Mouse (Mus musculus) gonadal fat pad, adult 2 months (tissue): Measurements from ENCODE around the gene Ncapg. TPM values are rescaled to one million over a fixed set of nuclear protein-coding genes. Genes with fewer than 3 reads are reported as not detected.

Source experiments
- DNase-seq: peaks from one replicate; pipeline ENCODE4 v3.0.0-alpha.2; 2012; ENCODE audit warnings: low read depth
- polyA plus RNA-seq: library from polyadenylated mRNA; depleted of rRNA; stranded (reverse); fragments of >200 nt; gene quantifications from 2 replicates; pipeline ENCODE4 v1.2.3, GENCODE M21; 2012; rRNA removed

Gene Ncapg
- polyA plus RNA-seq, 1 experiment, result 0.28 TPM

GRCm38 (mm10) chr5:45691678-45692077 lies 22.0 kb downstream of the Ncapg start:
- DNase-seq, result no peak

DNA sequence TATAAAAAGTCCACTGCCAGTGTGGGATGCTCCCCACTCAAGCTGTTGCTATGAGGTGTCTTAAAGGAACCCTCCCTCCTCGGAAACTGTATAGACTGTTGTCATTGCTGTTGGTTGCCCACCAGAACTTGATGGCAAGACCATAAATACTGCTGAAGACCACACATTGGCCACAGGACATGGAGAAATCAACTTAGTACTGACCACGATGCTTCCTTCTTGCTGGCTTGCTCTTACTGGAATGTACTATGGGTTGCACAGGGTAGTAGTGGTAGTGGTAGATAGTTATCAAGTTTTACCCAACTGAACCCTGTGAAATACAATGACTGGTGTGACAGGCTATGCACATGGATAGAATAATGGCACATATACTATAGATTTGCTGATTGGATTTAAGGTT lies 37.1 kb downstream of the Ncapg start:
- no peak for DNase-seq

- DNase-seq, result no peak
These were observed 39.9 kb downstream of the Ncapg start for GRCm38 (mm10) chr5:45709653-45710052.

GRCm38 (mm10) chr5:45718848-45719488 lies 49.2 kb downstream of the Ncapg start:
- no peak for DNase-seq

GRCm38 (mm10) chr5:45733751-45734150 lies 64.0 kb downstream of the Ncapg start:
- no peak for DNase-seq

DNA sequence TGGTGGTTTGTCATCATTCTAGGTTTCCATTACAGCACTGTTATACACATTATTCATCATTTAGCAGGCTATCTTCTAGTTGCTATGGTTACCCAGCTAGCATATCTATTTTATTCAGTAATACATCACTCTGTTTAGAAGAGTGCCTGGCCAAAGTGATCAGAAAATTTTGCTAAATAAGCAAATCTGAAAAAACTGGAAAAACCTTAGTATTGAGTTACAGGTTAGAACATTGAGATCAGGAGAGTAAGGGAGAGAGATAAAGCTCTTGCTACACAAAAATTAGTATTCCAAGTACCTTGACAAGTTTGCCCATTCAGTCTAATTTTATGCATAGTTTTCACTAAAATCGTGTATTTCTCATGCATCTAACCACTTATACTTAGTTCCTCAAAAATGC lies 68.2 kb downstream of the Ncapg start:
- DNase-seq, result no peak

Other genes starting within 250 kb of the Ncapg start
- gene Qdpr, start 219.7 kb upstream of the Ncapg start, polyA plus RNA-seq, result 166 and 187 TPM in 2 replicates
- gene Clrn2, start 216.2 kb upstream of the Ncapg start, polyA plus RNA-seq, result not detected in 2 replicates
- gene Lap3, start 176.5 kb upstream of the Ncapg start, polyA plus RNA-seq, result 182 and 251 TPM in 2 replicates
- gene Med28, start 149.7 kb upstream of the Ncapg start, polyA plus RNA-seq, result 149 and 152 TPM in 2 replicates
- 2.0 and 3.3 TPM in 2 replicates for gene Fam184b, start 30.3 kb upstream of the Ncapg start, polyA plus RNA-seq
- 1.2 and 2.1 TPM in 2 replicates for gene Lcorl, start 187.7 kb downstream of the Ncapg start, polyA plus RNA-seq